7 mouse cellular contexts compared by ENCODE assay signal in genomic region chr4:141957740-141958139, GRCm38 (mm10). TPM values are rescaled to one million over a fixed set of nuclear protein-coding genes. Genes with fewer than 3 reads are reported as not detected.
A peak's percentile ranks its signal among the peaks of the same experiment; 100 is the strongest.
DNase-seq lines count a peak whose midpoint lies in the region; ATAC-seq and TF ChIP-seq lines count a peak whose summit lies in the region.

No protein-coding gene starts in this region.

- H3K36me3 ChIP-seq in lung, embryonic 15.5 days, result no peaks in the 10 kb centered on the region
- H3K36me3 ChIP-seq in forebrain, postnatal 0 days (ENCODE audit: insufficient read depth), result no peaks in the 10 kb centered on the region
- no peaks in the 10 kb centered on the region for H3K36me3 ChIP-seq in limb, embryonic 14.5 days (ENCODE audit: control insufficient read depth, insufficient read depth, low read length)
- no peaks in the 10 kb centered on the region for H3K36me3 ChIP-seq in stomach, embryonic 16.5 days (ENCODE audit: control insufficient read depth, insufficient read depth, low read length)

- no peak overlapping the region for H3K9ac ChIP-seq in lung, embryonic 15.5 days
- H3K9ac ChIP-seq in forebrain, postnatal 0 days, result no peak overlapping the region
- no peak overlapping the region for H3K9ac ChIP-seq in limb, embryonic 14.5 days (ENCODE audit: low read depth, low read length, severe bottlenecking)
- no peak overlapping the region for H3K9ac ChIP-seq in stomach, embryonic 16.5 days (ENCODE audit: low read length)

- WGBS in lung, embryonic 15.5 days, result 24% methylated on average over 11 of the region's 11 CpGs
- WGBS in forebrain, postnatal 0 days, result 33% methylated on average over 11 of the region's 11 CpGs
- WGBS in limb, embryonic 14.5 days, result 19% methylated on average over 11 of the region's 11 CpGs
- WGBS in stomach, embryonic 16.5 days, result 21% methylated on average over 11 of the region's 11 CpGs

- peak; percentile 46; the same call in 1 of the 2 replicates for ATAC-seq in lung, embryonic 15.5 days (ENCODE audit: borderline replicate concordance, extremely low read depth, low FRiP score, low TSS enrichment)
- ATAC-seq in forebrain, postnatal 0 days, result peak; percentile 3; the same call in 1 of the 2 replicates
- ATAC-seq in limb, embryonic 14.5 days (ENCODE audit: low FRiP score, low read depth), result peak; percentile 52
- peak; percentile 57 for ATAC-seq in stomach, embryonic 16.5 days (ENCODE audit: insufficient read depth, low FRiP score)

- no peak overlapping the region for H3K27ac ChIP-seq in lung, embryonic 15.5 days
- H3K27ac ChIP-seq in forebrain, postnatal 0 days (ENCODE audit: low read depth, low read length), result no peak overlapping the region
- H3K27ac ChIP-seq in limb, embryonic 14.5 days (replicated peaks; ENCODE audit: low read depth, low read length), result no peak overlapping the region
- peak overlapping the region; percentile 59; the same call in 1 of the 2 replicates for H3K27ac ChIP-seq in stomach, embryonic 16.5 days (ENCODE audit: low read length)

- no peaks in the 10 kb centered on the region for H3K9me3 ChIP-seq in lung, embryonic 15.5 days
- H3K9me3 ChIP-seq in forebrain, postnatal 0 days (ENCODE audit: low read length), result no peaks in the 10 kb centered on the region
- H3K9me3 ChIP-seq in limb, embryonic 14.5 days (ENCODE audit: control insufficient read depth, low read length), result peaks cover 7% of the 10 kb centered on the region
- 0 out of 2 replicates have a peak, but pooled peaks cover 3% of the 10 kb centered on the region for H3K9me3 ChIP-seq in stomach, embryonic 16.5 days (replicated peaks; ENCODE audit: control insufficient read depth, low read length)

- peak overlapping the region; percentile 38; the same call in 1 of the 2 replicates for H3K4me2 ChIP-seq in lung, embryonic 15.5 days
- peak overlapping the region; percentile 13; the same call in 1 of the 2 replicates for H3K4me2 ChIP-seq in forebrain, postnatal 0 days (ENCODE audit: low read depth)
- H3K4me2 ChIP-seq in limb, embryonic 14.5 days (replicated peaks; ENCODE audit: low read depth, low read length, severe bottlenecking), result 0 out of 2 replicates have a peak overlapping the region, but pooled peaks have one; percentile 29
- no peak overlapping the region for H3K4me2 ChIP-seq in stomach, embryonic 16.5 days (ENCODE audit: low read depth, low read length)

- no peaks in the 10 kb centered on the region for H3K27me3 ChIP-seq in lung, embryonic 15.5 days
- H3K27me3 ChIP-seq in forebrain, postnatal 0 days (ENCODE audit: insufficient read depth, low read length), result no peaks in the 10 kb centered on the region
- H3K27me3 ChIP-seq in limb, embryonic 14.5 days (ENCODE audit: control insufficient read depth, insufficient read depth, low read length), result no peaks in the 10 kb centered on the region
- no peaks in the 10 kb centered on the region for H3K27me3 ChIP-seq in stomach, embryonic 16.5 days (ENCODE audit: control insufficient read depth, insufficient read depth, low read length)

- H3K4me1 ChIP-seq in lung, embryonic 15.5 days, result peaks cover 39% of the 10 kb centered on the region
- H3K4me1 ChIP-seq in forebrain, postnatal 0 days (ENCODE audit: insufficient read depth), result 0 out of 2 replicates have a peak, but pooled peaks cover 4% of the 10 kb centered on the region
- peaks cover 20% of the 10 kb centered on the region for H3K4me1 ChIP-seq in limb, embryonic 14.5 days (ENCODE audit: control insufficient read depth, insufficient read depth, low read length)
- peaks cover 27% of the 10 kb centered on the region for H3K4me1 ChIP-seq in stomach, embryonic 16.5 days (ENCODE audit: control insufficient read depth, insufficient read depth, low read length)

- no peak for DNase-seq in lung, postnatal 36 days
- no peak for DNase-seq in forebrain, postnatal 0 days
- DNase-seq in limb, embryonic 14.5 days (ENCODE audit: low spot score), result no peak
- DNase-seq in cerebellum, postnatal 36 days, result no peak
- no peak for DNase-seq in embryo, embryonic 10 days (ENCODE audit: low spot score)

- no peak for TF ChIP-seq CTCF in forebrain, postnatal 0 days (IDR thresholded peaks at IDR 0.05; ENCODE audit: low read depth)

- no peak for TF ChIP-seq POLR2A in limb, embryonic 14.5 days (IDR thresholded peaks at IDR 0.05; ENCODE audit: borderline replicate concordance, extremely low read depth, insufficient read depth, insufficient read length)

- no peak overlapping the region for H3K4me3 ChIP-seq in lung, embryonic 15.5 days
- H3K4me3 ChIP-seq in forebrain, postnatal 0 days (ENCODE audit: low read depth, low read length), result no peak overlapping the region
- 0 out of 2 replicates have a peak overlapping the region, but pooled peaks have one; percentile 7 for H3K4me3 ChIP-seq in limb, embryonic 14.5 days (replicated peaks; ENCODE audit: low read length)
- no peak overlapping the region for H3K4me3 ChIP-seq in stomach, embryonic 16.5 days (replicated peaks; ENCODE audit: low read length)

RNA-seq across cellular contexts. Expression of gene Fhad1, which starts 57.1 kb away (rescaled TPM):
- 1.7 TPM in 2 replicates for polyA plus RNA-seq in lung, embryonic 15.5 days (2015; fragmentation: Nextera tagmentation; extraction: Ambion mirVana)
- 2.0 and 3.9 TPM in 2 replicates for total RNA-seq in forebrain, postnatal 0 days (2014; rRNA removed)
- 3.5 and 4.6 TPM in 2 replicates for polyA plus RNA-seq in forebrain, postnatal 0 days (2015; fragmentation: Nextera tagmentation; extraction: Ambion mirVana)
- polyA plus RNA-seq in limb, embryonic 14.5 days (2012; rRNA removed), result 1.8 and 2.7 TPM in 2 replicates
- 2.8 and 3.1 TPM in 2 replicates for polyA plus RNA-seq in limb, embryonic 14.5 days (2014; fragmentation: Nextera tagmentation; extraction: Ambion mirVana)
- 5.3 and 5.8 TPM in 2 replicates for polyA plus RNA-seq in stomach, embryonic 16.5 days (2015; fragmentation: Nextera tagmentation; extraction: Ambion mirVana)

Comparison
In these comparisons a context has a peak if more than half of its experiments do, and no peak if none do; other contexts are left out.
1. ATAC-seq: peak in every context shown above with its lines; median percentile 57 in stomach, embryonic 16.5 days; 52 in limb, embryonic 14.5 days; 46 in lung, embryonic 15.5 days; 3 in forebrain, postnatal 0 days.